Mouse (Mus musculus): ENCODE measurements around the gene Spag9. TPM values are rescaled to one million over a fixed set of nuclear protein-coding genes. Genes with fewer than 3 reads are reported as not detected.
A peak's percentile ranks its signal among the peaks of the same experiment; 100 is the strongest.
"Not testable (repeated sequence)": the region's sequence is repeated elsewhere in the genome, so short reads cannot be mapped to it uniquely, and the experiment has no call there.

The Spag9 gene
- total and polyA plus RNA-seq, 3 experiments = 21.0 to 32.1 (median 22.6) TPM

GRCm38 (mm10) chr11:94041475-94041874 is 45.6 kb downstream of the Spag9 start:
- Histone ChIP-seq H3K4me3 (replicated peaks in 1 of 3; ENCODE audit: low read depth in 2 of 3, low read length in 2 of 3, poor library complexity in 1 of 3) (no peak overlapping the region), H3K4me2 (ENCODE audit: insufficient read depth, low read depth, poor library complexity, severe bottlenecking) (no peak overlapping the region), H3K27me3 (replicated peaks) (no peaks in the 10 kb centered on the region), H3K9me3 (replicated peaks; ENCODE audit: low read length) (no peaks in the 10 kb centered on the region), H3K36me3 (replicated peaks in 1 of 2; ENCODE audit: control insufficient read depth in 1 of 2, insufficient read depth in 1 of 2, low read length in 1 of 2) (peaks cover 0 to 22% of the 10 kb centered on the region in 2 experiments), H3K79me2 (replicated peaks; ENCODE audit: control insufficient read depth, extremely low read depth, insufficient read depth, poor library complexity, severe bottlenecking) (peaks cover 9% of the 10 kb centered on the region), H3K4me1 (ENCODE audit: control insufficient read depth in 1 of 2, insufficient read depth in 2 of 2) (no peaks in the 10 kb centered on the region), H3K9ac (ENCODE audit: insufficient read depth, low read depth) (no peak overlapping the region), H3K27ac (ENCODE audit: insufficient read depth, low read depth) (no peak overlapping the region)
- DNase-seq (ENCODE audit: extremely low read depth) = no peak
- dilution Hi-C loops (cut with MboI; ENCODE audit: extremely low pct_ligation_motif_present, extremely low pct_unique_long_range_greater_than_20kb, low sequenced_read_pairs) (no loop called here), in situ Hi-C loops (cut with MboI; ENCODE audit: low pct_ligation_motif_present, low pct_unique_long_range_greater_than_20kb, low sequenced_read_pairs) (no loop called here)
- TF ChIP-seq UBTF (IDR thresholded peaks at IDR 0.05; ENCODE audit: low read depth, low read length) (no peak), MEF2A (IDR thresholded peaks at IDR 0.05; ENCODE audit: borderline replicate concordance, low read depth, low read length) (no peak), ETS1 (conservative IDR thresholded peaks at IDR 0.05; ENCODE audit: low read depth, low read length) (no peak), MAFK (IDR thresholded peaks at IDR 0.05; ENCODE audit: insufficient replicate concordance, low read length) (no peak), CTCF (conservative IDR thresholded peaks at IDR 0.05 in 1 of 2, IDR thresholded peaks at IDR 0.05 in 1 of 2; ENCODE audit: low read depth in 2 of 2, low read length in 2 of 2) (no peak), POLR2AphosphoS2 (IDR thresholded peaks at IDR 0.05; ENCODE audit: low read depth, low read length) (no peak), NRF1 (IDR thresholded peaks at IDR 0.05; ENCODE audit: low read depth, low read length) (no peak), ZMIZ1 (IDR thresholded peaks at IDR 0.05; ENCODE audit: low read depth, low read length) (no peak), E2F4 (IDR thresholded peaks at IDR 0.05; ENCODE audit: insufficient replicate concordance, low read depth, low read length) (no peak), ZNF384 (IDR thresholded peaks at IDR 0.05; ENCODE audit: low read depth, low read length) (no peak), GABPA (IDR thresholded peaks at IDR 0.05; ENCODE audit: insufficient replicate concordance, low read depth, low read length) (no peak)

DNA sequence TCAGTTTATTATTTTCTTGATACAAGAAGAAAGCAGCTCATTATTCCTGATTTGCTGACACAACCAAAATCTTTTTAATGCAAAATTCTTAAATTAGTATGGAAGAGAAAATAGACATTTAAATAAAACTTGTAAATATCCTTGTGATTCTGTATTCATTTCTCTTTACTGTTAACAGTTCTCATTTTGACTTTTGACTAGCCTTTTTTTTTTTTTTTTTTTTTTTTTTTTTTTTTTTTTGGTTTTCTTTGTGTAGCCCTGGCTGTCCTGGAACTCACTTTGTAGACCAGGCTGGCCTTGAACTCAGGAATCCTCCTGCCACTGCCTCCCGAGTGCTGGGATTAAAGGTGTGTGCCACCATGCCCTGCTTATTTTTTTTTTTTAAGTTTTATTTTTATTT is 46.4 kb downstream of the Spag9 start:
- dilution Hi-C loops (cut with MboI; ENCODE audit: extremely low pct_ligation_motif_present, extremely low pct_unique_long_range_greater_than_20kb, low sequenced_read_pairs); H3K9me3 ChIP-seq (replicated peaks; ENCODE audit: low read length); H3K4me3 ChIP-seq (replicated peaks in 1 of 3; ENCODE audit: low read depth in 2 of 3, low read length in 2 of 3, poor library complexity in 1 of 3); H3K27me3 ChIP-seq (replicated peaks); H3K4me1 ChIP-seq (ENCODE audit: control insufficient read depth in 1 of 2, insufficient read depth in 2 of 2); H3K27ac ChIP-seq (ENCODE audit: insufficient read depth, low read depth); H3K9ac ChIP-seq (ENCODE audit: insufficient read depth, low read depth); H3K79me2 ChIP-seq (replicated peaks; ENCODE audit: control insufficient read depth, extremely low read depth, insufficient read depth, poor library complexity, severe bottlenecking); DNase-seq (ENCODE audit: extremely low read depth); H3K4me2 ChIP-seq (ENCODE audit: insufficient read depth, low read depth, poor library complexity, severe bottlenecking); in situ Hi-C loops (cut with MboI; ENCODE audit: low pct_ligation_motif_present, low pct_unique_long_range_greater_than_20kb, low sequenced_read_pairs): not testable (repeated sequence)
- peak; percentile 82 for TF ChIP-seq ZNF384 (IDR thresholded peaks at IDR 0.05; ENCODE audit: low read depth, low read length)
- H3K36me3 ChIP-seq (replicated peaks in 1 of 2; ENCODE audit: control insufficient read depth in 1 of 2, insufficient read depth in 1 of 2, low read length in 1 of 2) = peaks cover 0 to 23% of the 10 kb centered on the region in 2 experiments

All from CH12.LX (cell line).